Mouse (Mus musculus) NIH3T3 (cell line): ENCODE measurements around the gene Dpp4.

Source experiments
- DNase-seq: peaks from one replicate; pipeline ENCODE4 v3.0.0-alpha.2; 2012; ENCODE audit warnings: low read depth

The Dpp4 gene

DNA sequence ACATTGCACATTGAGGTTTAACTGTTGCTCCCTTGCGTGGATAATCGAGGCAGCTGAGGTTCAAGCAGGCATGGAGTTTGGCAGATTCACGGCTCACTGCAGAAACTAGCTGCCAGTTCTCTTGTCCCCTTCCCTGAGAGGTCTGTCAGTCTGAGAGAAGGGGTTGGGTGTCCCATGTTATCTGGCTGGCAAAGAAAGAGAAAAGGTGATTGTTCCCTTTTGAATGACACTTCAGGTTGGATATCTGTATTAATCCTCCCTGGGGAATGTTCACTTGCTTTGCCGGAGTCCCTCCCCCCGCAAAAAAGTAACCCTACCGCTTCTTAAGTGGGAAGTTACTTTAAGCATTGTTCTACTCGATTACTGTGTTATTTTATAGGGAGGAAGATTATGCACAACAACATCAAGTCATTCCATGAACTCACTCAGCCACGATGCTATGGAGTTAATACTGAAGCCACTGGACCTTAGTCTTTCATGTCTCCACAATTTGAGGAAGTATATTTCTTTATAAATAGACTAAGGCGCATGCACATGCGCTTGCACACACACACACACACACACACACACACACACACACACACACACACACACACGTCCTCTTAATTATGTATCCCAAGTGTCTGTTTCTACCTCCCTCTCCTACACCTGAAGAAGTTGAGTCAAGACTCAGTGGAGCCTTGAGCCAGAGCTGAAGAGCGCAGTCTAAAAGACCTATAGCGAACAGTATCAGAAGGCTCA is at the start of gene Dpp4:
Gene Dpp4, minus strand, starts transcription at position 151 of the 741 bp plus-strand sequence.
- no peak for DNase-seq

DNA sequence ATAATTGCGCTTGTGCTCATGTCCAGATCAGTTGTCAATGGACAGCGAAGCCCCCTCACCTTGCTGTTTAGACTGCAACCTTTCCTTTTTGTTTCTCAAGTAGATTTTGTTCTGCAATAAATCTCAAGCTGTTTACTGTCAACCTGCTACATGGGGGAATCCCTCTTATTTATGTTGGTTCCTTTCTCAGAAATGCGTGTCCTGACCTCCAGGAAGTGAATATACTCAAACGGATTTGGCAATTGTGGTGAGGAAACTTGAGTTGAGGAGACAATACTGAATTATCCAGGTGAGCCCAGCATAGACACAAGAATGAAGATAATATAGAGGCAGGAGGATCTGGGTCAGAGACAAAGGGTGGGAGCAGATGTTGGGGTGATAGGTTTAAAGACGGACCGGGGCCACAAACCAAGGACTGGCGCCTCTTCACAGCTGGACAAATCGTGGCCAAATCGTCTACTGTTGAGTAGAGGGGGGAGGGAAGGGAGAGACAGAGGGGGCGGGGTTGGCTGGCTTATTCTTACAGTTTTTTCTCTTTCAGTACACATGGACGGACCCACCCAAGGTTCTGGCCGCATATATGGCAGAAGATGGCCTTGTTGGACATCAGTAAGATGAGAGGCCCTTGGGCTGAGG is 48.9 kb upstream of the Dpp4 start:
- DNase-seq = no peak

DNA sequence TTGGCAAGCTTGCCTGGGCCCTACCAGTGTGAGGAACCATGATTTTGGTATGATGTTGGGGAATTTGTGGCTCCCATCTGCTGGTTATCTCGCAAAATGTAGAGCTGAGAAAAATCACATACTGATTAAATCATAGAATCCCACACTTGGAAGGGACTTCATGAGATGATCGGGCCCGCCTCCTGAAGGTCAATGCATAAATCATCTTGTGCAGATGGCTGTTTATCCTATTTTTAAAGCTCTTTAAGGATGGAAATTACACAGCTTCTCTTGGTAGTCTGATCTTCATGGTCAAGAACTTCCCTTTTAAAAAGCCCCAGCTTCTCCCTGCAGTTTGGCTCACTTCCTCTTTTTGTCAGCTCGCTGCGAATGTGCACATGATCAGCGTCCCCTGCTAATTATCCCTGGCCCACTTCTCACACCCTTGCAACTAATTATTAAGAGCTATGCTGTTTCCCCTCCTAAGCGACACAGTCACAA is 48.2 kb upstream of the Dpp4 start:
- no peak for DNase-seq

DNA sequence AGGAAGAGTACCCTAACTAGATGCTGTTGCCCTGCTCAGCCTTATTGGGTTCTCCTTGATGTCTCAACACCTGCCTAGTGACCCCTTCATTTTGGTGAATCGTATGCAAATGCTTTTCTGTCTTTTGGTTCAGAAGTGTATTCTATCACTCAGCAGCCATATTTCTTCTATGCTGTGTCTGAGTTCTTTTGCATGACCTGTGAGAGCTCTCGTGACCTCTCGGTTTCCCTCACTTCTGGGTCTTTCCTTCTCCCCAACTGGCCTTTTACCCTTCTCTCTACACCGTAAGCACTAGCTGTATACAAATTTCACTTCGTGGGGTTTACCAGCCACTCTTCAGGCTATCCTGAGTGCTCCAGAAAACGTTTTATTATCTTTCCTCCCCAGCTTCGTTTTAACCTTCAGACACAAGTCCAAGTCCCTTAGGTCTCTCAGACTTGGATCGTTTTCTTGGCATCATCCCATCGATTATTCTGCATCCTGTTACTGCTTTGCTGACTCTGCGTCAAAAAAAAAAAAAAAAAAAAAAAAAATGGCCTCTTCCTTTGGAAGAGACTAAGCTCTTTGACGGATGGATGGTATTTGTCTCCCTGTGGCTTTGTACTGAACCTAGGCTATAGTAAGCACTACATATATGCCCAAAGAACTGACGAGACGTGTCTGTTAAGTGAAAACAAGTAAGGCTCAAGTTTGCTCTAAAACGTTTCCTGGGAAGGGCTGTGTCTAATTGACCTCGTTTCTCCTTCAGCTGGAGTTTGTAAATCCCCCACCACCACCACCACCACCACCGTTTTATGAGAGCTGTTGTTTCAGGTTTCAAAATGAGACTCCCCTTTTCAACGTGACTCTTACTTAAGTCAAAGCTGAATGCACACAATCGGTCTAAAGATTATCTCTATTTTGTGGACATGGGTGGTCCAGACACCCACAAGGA is 47.5 kb upstream of the Dpp4 start:
- no peak for DNase-seq

DNA sequence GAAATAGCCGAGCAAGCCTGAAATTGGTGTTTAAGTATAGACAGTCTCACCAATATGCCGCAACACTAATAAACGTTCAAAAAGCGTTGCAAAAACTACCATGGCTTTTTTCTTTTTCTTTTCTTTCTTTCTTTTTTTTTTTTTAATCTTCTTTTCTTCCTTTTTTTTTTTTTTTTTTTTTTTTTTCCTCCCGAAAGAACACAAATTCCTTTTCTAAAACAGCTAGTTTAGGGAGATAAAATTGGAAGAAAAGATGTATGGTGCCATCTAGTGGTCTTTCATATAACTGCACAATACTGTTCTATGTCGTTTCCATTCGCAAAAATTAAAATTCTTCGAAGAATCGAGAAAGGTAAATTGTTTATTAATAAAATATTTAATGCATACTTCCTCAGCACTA is 46.0 kb upstream of the Dpp4 start:
- peak; percentile 77 for DNase-seq

DNA sequence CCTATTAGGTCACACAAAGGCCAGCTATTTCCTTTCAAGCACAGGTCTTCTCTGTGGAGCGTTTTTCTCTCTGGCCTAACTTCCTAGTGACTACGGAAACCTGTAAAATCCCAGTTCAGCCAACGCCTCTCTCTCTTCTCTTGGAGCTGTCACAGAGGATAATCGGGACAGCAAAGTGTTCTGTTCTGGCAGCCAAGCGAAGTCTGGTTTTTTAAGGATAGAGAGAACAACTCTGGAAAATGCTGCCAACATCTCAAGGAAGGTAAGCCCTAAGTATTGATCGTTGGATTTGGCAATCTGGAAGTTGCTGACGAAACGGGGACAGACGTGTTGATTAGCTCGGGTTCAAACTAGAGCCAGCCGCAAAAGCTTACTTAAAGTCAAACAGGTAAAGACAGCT is 43.0 kb upstream of the Dpp4 start:
- no peak for DNase-seq

DNA sequence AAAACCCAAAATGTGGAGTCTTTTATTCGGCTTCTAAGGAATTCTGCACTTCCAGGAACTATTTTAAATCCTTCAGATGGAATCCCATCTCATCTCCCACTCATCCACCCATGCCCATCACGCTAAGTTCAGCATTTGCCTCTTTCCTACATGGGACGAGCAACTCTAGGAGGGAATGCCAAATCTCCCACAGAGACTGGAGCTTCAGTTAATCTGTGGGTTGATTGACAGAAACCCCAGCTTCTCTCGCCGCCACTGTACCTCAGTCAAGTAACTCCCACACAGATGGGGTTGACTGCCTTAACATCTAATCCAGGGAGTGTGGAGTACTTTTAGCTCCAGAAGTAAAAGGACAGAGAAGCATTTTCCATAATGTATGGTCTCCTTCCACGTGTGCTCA is 42.0 kb upstream of the Dpp4 start:
- DNase-seq = no peak

DNA sequence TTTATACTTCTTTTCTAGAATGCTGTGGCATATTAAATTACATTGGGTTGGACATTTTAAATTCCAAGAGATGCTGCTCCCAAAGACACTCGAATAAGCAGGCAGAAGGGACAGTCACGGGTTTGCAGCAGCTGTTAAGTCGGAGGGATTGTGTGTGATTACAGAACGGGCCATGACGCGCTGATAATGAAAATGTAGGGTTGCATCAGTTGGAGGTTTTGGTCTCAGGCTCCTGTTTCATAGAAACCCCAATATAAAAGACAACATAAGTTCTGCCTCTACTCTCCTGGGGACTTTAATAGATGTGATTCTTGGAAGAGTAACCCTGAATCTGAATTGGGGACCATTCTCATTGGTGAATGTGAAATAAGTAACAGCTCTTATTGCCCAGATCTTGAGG is 38.3 kb upstream of the Dpp4 start:
- DNase-seq = no peak

DNA sequence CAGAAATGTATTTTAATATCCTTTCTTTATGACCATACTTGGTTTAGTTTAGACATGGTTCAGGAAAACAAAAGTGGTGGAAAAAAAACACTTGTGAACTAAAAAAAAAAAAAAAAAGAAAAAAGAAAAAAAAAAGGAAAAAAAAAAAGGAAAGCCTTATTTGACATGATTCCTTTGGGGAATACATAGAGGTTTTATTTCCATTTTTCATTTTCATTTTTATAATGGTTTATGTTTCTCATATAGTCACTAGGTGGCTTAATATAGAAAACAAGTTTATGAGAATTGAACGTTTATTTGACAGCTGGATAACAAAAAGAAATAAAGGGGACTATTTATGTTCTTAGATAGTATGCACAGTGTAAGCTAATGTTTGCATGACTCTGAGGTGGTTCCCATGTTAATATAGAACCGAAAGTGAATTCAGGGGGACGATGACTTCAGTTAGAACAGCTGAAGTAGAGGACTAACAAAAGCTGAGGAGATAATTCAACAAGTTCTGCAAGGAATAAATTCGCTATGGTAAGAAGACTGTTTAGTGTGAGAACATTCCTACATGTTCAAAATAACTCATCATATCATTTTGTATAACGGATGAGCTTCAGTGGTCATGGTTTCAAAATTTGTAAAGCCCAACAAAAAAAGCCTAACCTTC is 37.8 kb upstream of the Dpp4 start:
- DNase-seq = no peak

DNA sequence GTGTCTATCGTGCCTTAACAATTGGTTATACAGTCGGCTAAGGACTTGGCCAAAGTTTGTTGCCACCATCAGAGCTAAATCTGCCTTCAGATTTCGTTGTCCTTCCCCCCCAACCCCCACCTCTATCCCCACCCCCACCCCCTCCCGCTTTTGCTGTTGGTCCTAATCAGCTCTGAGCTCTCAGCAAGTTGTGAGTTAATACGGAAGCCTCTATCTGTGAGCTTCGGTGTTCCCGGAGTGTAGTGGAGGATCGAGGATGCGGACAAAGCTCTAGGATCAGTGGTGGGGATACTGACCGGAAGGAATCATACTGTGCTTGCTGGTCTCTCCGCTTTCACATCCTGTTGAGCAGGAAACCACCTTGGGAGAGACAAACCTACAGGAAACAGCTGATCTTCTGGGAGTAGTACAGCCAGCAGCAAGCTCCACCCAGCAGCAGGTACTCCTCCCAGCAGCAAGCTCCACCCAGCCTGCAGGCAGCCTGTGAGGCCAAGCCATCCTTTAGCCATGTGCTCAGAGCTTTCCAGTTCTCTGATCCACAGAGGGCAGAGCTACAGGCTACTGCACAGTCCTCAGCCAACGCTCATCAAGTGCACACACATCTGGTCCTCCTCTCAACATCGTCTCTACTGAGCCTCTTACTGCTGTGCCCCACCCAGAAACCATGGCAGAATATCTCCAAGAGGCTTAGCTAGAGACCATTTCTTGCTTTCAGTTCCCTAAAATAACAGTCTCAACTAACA is 28.9 kb upstream of the Dpp4 start:
- no peak for DNase-seq

DNA sequence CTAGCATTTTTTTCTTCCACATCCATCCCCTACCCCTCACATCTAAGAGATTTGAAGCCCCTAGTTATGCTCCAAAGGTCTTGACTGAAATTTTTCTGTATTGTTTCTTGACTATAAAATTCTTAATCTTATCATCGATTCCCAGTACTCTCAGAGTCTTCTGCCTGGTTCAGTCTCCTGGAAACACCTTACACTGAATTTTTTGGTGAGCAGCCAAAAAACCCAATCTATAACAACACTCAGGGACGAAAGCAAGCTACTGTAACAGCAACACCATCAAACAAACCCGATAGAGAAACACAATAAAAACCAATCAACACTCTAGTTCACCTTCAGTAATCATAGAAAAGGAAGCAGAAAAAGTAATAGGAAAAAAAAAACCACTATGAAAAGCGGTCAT is 28.1 kb upstream of the Dpp4 start:
- no peak for DNase-seq

DNA sequence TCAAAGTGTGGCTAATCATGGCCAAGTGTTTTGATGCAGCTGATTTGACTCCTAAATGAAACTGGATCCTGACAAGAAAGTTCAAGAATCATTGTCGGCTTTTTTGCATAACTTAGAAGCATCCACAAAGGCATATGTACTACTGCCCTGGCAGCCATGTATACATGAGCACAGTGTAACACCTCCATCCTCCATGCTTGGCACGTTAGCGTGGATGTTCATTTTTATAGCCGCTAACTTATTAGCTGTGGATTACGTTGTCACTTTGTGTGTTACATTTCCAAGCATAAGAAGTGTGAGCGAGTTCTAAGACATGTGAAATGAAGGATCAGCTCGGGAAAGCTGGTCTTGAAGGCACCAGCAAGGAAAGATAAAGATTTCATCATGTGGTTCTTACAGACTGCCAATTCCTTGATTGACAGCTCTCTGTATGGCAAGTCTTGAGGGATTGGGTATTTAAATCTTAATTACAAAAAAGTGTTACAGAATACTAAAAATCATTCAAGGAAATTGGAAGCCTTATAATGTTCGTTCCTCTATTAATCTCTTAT is 19.3 kb upstream of the Dpp4 start:
- DNase-seq = no peak

DNA sequence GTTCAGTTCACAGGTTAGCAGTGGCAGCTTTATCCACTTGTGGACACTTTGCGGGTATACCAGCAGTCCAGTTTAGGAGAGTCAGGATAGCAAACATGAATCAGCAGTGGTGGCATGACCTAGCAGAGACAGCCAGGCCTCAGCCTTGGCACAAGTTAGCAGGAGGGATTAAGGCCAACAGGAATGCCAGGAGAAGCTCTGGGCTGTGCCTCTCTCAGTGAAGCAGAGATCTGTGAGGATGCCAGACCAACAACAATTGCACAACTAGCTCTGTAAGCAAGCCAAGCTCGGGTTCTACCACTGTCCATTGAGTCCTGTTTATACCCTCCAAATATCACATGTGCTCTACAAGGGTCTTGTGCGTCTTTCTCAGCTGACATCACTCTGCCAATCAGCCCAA is 13.9 kb upstream of the Dpp4 start:
- DNase-seq = peak; percentile 70

DNA sequence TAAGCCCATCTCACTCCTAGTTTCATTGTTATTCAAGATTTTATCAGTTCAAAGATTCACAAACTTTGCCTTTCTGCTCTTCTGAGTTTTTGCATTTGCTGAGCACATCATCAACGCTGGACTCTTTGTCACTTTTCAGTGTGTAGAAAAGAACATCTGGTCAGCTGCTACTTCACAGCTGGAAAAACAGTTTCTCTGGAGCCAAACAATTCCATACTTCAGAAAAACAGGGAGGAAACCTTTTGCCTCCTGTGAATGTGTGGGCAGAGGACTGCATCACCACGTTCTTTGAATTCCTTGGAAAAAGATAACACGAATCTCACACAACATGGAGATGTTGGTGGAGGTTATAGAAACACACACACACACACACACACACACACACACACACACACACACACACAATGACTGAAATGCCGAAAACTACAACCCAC is 11.3 kb upstream of the Dpp4 start:
- peak; percentile 60 for DNase-seq

DNA sequence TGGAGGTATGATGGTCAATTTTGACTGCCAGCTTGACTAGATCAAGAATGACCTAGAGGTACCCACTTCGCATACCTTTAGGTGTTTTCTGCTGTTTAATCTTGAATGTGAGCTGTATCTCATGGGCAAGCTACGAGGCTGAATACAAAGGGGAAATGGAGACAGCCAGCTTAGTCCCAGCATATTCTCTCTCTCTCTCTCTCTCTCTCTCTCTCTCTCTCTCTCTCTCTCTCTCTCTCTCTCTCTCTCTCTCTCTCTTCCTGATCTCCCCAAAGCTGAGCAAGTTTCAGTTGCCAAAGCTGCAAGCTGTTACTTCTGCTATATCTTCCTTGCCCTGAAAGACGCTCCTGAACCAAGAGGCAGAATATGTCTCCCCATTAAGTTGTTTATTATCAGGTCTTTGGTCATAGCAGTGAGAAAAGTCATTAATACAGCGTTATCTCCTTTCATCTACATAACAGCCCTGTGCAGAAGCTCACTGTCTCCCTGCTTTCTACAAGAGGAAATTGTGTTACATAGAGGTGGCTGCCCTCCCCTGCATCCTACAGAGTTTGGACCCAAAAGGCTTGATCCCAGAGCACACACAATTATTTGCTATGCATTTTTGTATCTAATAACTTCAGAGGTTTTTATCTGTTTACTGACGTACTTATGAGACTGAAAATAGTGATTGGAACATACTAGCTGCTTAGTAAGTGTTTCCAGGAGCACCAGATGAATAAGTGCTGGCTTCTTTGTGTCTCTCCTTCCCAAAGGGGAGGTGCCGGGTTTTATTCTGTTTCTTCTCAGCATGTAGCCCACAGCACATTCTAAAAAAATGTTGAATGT is 10.7 kb upstream of the Dpp4 start:
- peak; percentile 51 for DNase-seq

DNA sequence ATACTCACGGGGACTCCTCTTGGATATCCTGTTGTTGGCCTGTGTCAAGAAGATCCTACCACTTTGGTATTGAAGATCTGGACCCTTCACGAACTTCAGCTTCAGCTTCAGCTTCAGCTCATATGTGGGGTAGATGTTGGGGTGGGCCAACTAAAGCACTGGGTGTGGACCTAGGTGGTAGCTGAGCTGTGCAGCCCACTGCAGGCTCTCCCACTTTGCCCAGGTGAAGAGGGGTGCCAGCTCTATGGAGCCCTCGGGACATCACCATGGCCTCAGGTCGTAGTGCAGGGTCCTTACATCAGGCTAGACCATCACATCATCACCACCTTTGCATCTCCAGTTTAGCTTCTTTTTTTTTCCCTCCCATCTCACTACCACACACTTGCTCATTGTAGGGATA is 9.2 kb upstream of the Dpp4 start:
- DNase-seq = no peak

DNA sequence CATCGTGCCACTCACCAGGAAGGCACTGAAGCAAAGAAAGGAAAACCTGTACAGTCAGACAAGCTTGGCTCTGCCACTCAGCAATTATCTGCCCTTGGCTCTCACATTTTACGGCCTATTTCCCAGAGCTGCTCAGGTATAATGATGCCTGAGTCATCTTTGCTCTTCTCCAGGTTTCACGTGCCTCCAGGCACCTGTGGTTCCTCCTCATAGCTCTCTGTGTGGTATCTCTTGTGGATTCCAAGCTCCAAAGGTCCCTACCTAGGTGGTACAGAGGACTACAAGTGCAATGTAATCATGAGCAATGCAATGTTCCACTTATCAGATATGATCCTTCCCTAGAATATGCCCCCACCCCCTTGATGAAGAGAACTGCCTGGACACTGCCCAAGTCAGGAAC is 8.0 kb upstream of the Dpp4 start:
- DNase-seq = peak; percentile 11

DNA sequence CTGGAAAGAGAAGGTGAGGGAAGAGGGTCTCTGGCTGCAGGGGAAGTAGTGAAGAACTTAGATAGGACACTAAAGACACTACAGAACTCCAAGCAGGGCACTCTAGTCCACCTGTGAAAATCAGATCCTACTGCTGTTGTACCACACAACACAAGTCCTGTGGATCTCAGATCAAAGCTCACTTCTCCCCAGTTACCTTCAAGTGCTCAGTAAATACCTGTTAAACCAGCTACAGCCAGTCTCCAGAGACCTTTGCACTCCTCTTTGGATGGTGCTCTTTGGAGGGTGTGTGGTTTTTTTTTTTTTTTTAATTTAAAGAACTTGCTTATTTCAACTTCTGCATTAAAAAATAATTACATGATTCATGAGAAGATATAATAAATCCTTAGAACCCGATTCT is 5.2 kb upstream of the Dpp4 start:
- no peak for DNase-seq

DNA sequence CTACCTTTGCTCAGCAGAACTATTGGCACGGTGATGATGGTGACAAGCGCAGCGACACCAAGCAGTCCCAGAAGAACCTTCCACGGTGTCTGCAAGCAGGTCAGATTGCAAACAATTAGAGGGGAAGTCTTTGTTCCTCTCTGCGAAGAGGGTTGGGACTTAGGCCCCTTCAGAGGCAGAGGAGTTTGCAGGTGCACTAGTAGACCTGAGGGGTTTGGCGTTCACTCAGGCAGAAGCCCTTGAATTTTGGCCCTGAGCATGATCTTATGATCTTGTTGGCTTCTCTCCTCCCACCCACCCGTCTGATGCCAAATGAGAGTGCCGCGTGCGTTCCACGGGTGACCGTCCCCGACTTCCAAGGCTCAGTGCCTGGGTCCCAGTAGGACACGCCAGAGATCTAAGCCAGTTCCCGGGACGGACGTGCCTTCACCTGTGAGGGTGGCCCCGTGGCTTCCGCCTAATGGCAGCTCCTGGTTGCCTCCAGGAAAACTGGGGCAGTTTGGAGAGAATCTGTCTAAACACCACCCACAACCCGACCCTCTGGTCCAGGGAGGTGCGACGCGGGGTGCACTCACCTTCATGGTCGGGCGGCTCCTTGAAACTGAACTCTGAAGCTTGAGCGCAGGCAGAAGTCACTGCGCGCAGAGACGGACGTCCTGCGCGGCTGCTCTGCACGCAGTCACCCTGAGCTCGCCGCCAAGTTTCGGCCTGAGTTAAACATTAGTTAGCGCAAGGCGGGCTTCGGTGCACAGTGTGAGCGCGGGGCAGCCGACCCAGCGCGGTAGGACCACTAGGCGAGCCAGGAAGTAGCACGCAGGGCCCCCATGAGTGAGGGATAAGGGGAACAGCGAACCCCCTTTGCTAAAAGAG is 585 bp downstream of the Dpp4 start:
- no peak for DNase-seq
